Mouse (Mus musculus): ENCODE results near the gene Adora3. TPM values are rescaled to one million over a fixed set of nuclear protein-coding genes. Genes with fewer than 3 reads are reported as not detected.

The Adora3 gene
- polyA plus RNA-seq (2014; fragmentation: Nextera tagmentation; extraction: Ambion mirVana), result not detected in 2 replicates

DNA sequence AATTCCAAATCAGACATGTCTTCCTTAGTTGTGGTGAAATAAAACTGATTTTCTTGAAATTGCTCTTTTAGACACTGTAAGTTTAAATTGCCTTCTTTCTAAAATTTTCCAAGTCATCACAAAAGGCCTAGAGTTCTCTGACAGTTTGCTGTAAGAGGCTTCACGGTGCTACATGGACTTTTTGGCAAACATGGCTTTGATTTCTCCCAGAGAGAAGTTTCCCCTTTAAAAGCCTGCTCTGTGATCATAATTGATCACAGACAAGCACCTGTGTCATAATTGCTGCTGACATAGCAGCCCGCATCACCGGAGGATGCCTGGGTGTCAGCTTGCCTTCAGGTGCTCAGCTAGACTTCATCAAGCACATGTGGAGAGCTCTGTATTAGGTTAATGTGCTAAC is at the start of gene Adora3, which contains the start of gene Tmigd3:
Adora3 (plus strand) TSS at position 301 of the 400 bp plus-strand sequence.
Tmigd3 (plus strand) TSS at position 346 of the 400 bp plus-strand sequence.
- DNase-seq, result no peak
- Histone ChIP-seq H3K4me2 (ENCODE audit: low read length) (no peak within 1 kb of the TSS), H3K9me3 (ENCODE audit: control insufficient read depth, low read length) (no peaks in the 10 kb centered on the region), H3K4me3 (replicated peaks; ENCODE audit: low read depth, low read length) (no peak within 1 kb of the TSS), H3K27ac (replicated peaks; ENCODE audit: low read depth, low read length) (no peak within 1 kb of the TSS), H3K36me3 (ENCODE audit: control insufficient read depth, insufficient read depth, low read length) (no peaks in the 10 kb centered on the region), H3K4me1 (ENCODE audit: control insufficient read depth, insufficient read depth, low read length) (no peaks in the 10 kb centered on the region), H3K9ac (replicated peaks; ENCODE audit: low read length) (no peak within 1 kb of the TSS), H3K27me3 (ENCODE audit: control insufficient read depth, insufficient read depth, low read length) (no peaks in the 10 kb centered on the region)
- ATAC-seq (ENCODE audit: low FRiP score, low TSS enrichment), result no peak
- WGBS, result 87% methylated on average over 3 of the region's 3 CpGs

DNA sequence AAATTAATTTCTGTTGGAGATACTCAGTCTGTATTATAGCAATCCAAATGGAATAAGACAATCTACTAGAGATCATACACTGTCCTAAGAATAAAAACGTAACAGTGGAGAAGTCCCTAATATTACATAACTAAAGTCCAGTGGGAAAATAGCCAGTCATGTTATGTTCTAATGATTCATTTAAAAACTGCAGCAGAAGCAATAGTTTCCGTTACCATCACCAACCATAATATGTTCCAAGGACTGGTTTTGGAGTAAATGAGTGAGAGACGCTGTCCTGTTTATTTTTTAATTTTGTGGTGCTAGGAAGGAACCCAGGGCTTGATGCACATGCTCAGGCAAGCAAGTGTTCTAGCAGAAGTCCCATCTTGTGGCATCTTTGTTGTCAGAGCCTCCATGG is 49.2 kb upstream of the Adora3 start:
- Histone ChIP-seq H3K4me1 (ENCODE audit: control insufficient read depth, insufficient read depth, low read length) (no peaks in the 10 kb centered on the region), H3K27ac (replicated peaks; ENCODE audit: low read depth, low read length) (no peak overlapping the region), H3K4me2 (ENCODE audit: low read length) (no peak overlapping the region), H3K9ac (replicated peaks; ENCODE audit: low read length) (no peak overlapping the region), H3K4me3 (replicated peaks; ENCODE audit: low read depth, low read length) (no peak overlapping the region), H3K9me3 (ENCODE audit: control insufficient read depth, low read length) (no peaks in the 10 kb centered on the region), H3K27me3 (ENCODE audit: control insufficient read depth, insufficient read depth, low read length) (no peaks in the 10 kb centered on the region), H3K36me3 (ENCODE audit: control insufficient read depth, insufficient read depth, low read length) (no peaks in the 10 kb centered on the region)
- 92% methylated on average over 3 of the region's 3 CpGs for WGBS
- DNase-seq (no peak), ATAC-seq (ENCODE audit: low FRiP score, low TSS enrichment) (no peak)

DNA sequence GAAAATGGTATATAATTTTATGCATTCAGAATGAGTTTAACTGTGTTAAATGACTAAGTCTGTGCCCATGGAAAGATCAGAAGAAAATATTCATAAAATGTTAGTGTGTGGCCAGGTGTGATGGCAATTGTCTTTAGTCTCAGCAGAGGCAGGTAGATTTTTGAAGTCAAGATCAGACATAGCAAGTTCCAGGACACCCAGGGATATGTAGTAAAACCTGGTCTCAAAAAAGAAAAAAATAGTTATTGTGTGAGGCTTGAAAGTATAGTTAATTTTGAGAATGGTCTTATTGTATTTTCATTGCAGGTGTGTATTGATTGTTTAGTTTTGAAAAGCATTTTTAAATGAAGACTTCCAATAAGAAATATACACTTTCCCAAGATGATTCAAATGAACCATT is 47.0 kb upstream of the Adora3 start:
- Histone ChIP-seq H3K4me2 (ENCODE audit: low read length) (no peak overlapping the region), H3K27me3 (ENCODE audit: control insufficient read depth, insufficient read depth, low read length) (no peaks in the 10 kb centered on the region), H3K9me3 (ENCODE audit: control insufficient read depth, low read length) (no peaks in the 10 kb centered on the region), H3K9ac (replicated peaks; ENCODE audit: low read length) (no peak overlapping the region), H3K36me3 (ENCODE audit: control insufficient read depth, insufficient read depth, low read length) (no peaks in the 10 kb centered on the region), H3K27ac (replicated peaks; ENCODE audit: low read depth, low read length) (no peak overlapping the region), H3K4me1 (ENCODE audit: control insufficient read depth, insufficient read depth, low read length) (no peaks in the 10 kb centered on the region), H3K4me3 (replicated peaks; ENCODE audit: low read depth, low read length) (no peak overlapping the region)
- no peak for DNase-seq
- no peak for ATAC-seq (ENCODE audit: low FRiP score, low TSS enrichment)

DNA sequence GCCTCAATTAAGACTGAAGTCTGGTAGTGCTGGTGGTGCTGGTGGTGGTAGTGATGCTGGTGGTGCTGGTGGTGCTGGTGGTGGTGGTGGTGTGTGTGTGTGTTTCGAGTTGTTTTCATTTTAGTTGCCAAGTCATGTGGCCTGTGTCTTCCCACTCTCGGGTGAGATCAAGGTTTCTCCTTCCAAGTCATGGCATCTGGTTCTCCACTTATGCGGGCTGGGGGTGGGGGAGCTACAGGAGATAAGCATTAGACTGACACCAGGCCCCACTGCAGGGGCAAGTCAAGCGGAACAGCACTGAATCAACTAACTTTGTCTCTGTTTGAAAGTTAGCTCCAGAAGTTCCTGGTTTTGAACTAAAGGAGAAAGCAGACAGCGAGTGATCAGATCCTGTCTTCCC is 46.6 kb upstream of the Adora3 start:
- H3K36me3 ChIP-seq (ENCODE audit: control insufficient read depth, insufficient read depth, low read length), result no peaks in the 10 kb centered on the region
- no peak for ATAC-seq (ENCODE audit: low FRiP score, low TSS enrichment)
- 50% methylated on average over 5 of the region's 5 CpGs for WGBS

DNA sequence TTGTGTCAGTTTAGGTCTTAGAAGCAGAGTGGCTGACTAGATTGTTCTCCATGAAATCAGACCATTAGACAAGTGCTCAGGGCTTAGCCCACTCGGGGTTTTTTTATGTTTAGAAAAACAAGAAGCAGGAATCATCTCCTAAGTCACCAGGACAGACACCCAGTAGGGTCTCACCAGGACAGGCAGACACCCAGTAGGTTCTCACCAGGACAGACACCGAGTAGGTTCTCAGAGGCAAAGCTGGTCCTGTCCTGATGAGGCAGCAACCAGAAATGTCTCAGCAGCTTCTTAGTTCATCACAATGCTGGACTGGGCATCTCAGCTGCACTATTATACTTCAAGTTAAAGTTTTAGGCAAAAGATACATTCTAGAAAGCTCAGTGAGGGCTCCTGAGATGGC is 46.0 kb upstream of the Adora3 start:
- no peak overlapping the region for H3K27ac ChIP-seq (replicated peaks; ENCODE audit: low read depth, low read length)
- H3K9me3 ChIP-seq (ENCODE audit: control insufficient read depth, low read length), result no peaks in the 10 kb centered on the region
- H3K4me1 ChIP-seq (ENCODE audit: control insufficient read depth, insufficient read depth, low read length), result no peaks in the 10 kb centered on the region
- H3K9ac ChIP-seq (replicated peaks; ENCODE audit: low read length), result no peak overlapping the region
- no peaks in the 10 kb centered on the region for H3K36me3 ChIP-seq (ENCODE audit: control insufficient read depth, insufficient read depth, low read length)
- WGBS, result 59% methylated on average over 2 of the region's 2 CpGs
- DNase-seq, result no peak
- no peak overlapping the region for H3K4me3 ChIP-seq (replicated peaks; ENCODE audit: low read depth, low read length)
- no peak overlapping the region for H3K4me2 ChIP-seq (ENCODE audit: low read length)
- ATAC-seq (ENCODE audit: low FRiP score, low TSS enrichment), result no peak
- H3K27me3 ChIP-seq (ENCODE audit: control insufficient read depth, insufficient read depth, low read length), result no peaks in the 10 kb centered on the region

More for the DNA sequence above, 46.6 kb upstream of the Adora3 start:
- H3K27me3 ChIP-seq (ENCODE audit: control insufficient read depth, insufficient read depth, low read length), result no peaks in the 10 kb centered on the region
- H3K9ac ChIP-seq (replicated peaks; ENCODE audit: low read length), result no peak overlapping the region
- H3K4me3 ChIP-seq (replicated peaks; ENCODE audit: low read depth, low read length), result no peak overlapping the region
- DNase-seq, result no peak
- H3K4me1 ChIP-seq (ENCODE audit: control insufficient read depth, insufficient read depth, low read length), result no peaks in the 10 kb centered on the region
- H3K27ac ChIP-seq (replicated peaks; ENCODE audit: low read depth, low read length), result no peak overlapping the region
- H3K4me2 ChIP-seq (ENCODE audit: low read length), result no peak overlapping the region
- H3K9me3 ChIP-seq (ENCODE audit: control insufficient read depth, low read length), result no peaks in the 10 kb centered on the region

- WGBS, result 74% methylated on average over 7 of the region's 7 CpGs
- ATAC-seq (ENCODE audit: low FRiP score, low TSS enrichment), result no peak
- H3K9ac ChIP-seq (replicated peaks; ENCODE audit: low read length), result no peak overlapping the region
Measured at GRCm38 (mm10) chr3:105825501-105826161, 45.0 kb upstream of the Adora3 start.

DNA sequence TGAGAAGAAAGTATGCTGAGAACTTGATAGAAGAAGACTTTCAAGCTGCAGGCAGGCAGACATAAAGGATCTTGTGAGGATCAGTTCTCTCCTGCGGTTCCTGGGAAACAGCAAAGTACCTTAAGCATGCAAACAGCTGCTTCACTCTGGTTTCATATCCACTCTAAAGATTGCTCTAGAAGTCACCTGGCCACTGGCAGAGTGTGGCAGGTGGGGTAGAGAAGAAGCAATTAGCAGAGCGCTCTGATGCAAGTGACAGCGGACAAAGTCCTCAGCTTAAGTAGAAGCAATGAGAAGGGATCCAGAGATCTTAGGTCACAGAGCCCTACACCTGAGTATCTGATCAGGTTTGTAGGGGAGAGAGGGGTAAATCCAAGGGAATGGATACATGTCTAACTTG is 39.1 kb upstream of the Adora3 start:
- ATAC-seq (ENCODE audit: low FRiP score, low TSS enrichment), result no peak
- Histone ChIP-seq H3K9ac (replicated peaks; ENCODE audit: low read length) (no peak overlapping the region), H3K36me3 (ENCODE audit: control insufficient read depth, insufficient read depth, low read length) (no peaks in the 10 kb centered on the region), H3K4me3 (replicated peaks; ENCODE audit: low read depth, low read length) (no peak overlapping the region), H3K27me3 (ENCODE audit: control insufficient read depth, insufficient read depth, low read length) (no peaks in the 10 kb centered on the region), H3K4me1 (ENCODE audit: control insufficient read depth, insufficient read depth, low read length) (no peaks in the 10 kb centered on the region), H3K9me3 (ENCODE audit: control insufficient read depth, low read length) (no peaks in the 10 kb centered on the region), H3K27ac (replicated peaks; ENCODE audit: low read depth, low read length) (no peak overlapping the region), H3K4me2 (ENCODE audit: low read length) (no peak overlapping the region)
- DNase-seq, result no peak
- 94% methylated on average over 3 of the region's 3 CpGs for WGBS

More at GRCm38 (mm10) chr3:105825501-105826161, 45.0 kb upstream of the Adora3 start:
- no peaks in the 10 kb centered on the region for H3K36me3 ChIP-seq (ENCODE audit: control insufficient read depth, insufficient read depth, low read length)
- no peak for DNase-seq
- no peaks in the 10 kb centered on the region for H3K27me3 ChIP-seq (ENCODE audit: control insufficient read depth, insufficient read depth, low read length)
- H3K4me2 ChIP-seq (ENCODE audit: low read length), result no peak overlapping the region
- no peaks in the 10 kb centered on the region for H3K9me3 ChIP-seq (ENCODE audit: control insufficient read depth, low read length)
- no peaks in the 10 kb centered on the region for H3K4me1 ChIP-seq (ENCODE audit: control insufficient read depth, insufficient read depth, low read length)
- no peak overlapping the region for H3K27ac ChIP-seq (replicated peaks; ENCODE audit: low read depth, low read length)
- H3K4me3 ChIP-seq (replicated peaks; ENCODE audit: low read depth, low read length), result no peak overlapping the region

DNA sequence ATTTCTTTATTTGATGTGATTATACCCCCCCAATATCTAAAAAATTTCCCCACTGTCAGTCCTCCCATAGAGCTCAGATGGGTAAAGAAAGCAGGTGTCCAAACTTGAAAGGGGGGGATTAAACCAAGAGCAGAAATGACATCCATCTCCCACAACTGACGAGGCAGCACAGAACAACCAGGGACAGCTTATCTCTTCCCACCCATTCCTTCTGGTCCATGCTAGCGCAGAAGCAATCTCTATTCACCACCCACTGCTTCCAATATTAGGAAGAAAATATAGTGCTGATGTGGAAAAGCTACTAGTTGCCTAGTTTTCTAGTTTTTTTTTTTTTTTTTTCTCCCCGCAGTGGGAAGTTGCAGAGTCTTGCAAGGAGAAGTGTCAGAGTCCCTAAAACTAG is 34.8 kb upstream of the Adora3 start:
- no peaks in the 10 kb centered on the region for H3K27me3 ChIP-seq (ENCODE audit: control insufficient read depth, insufficient read depth, low read length)
- ATAC-seq (ENCODE audit: low FRiP score, low TSS enrichment) (no peak), DNase-seq (no peak)
- no peaks in the 10 kb centered on the region for H3K9me3 ChIP-seq (ENCODE audit: control insufficient read depth, low read length)
- no peak overlapping the region for H3K27ac ChIP-seq (replicated peaks; ENCODE audit: low read depth, low read length)
- H3K4me3 ChIP-seq (replicated peaks; ENCODE audit: low read depth, low read length), result no peak overlapping the region
- no peaks in the 10 kb centered on the region for H3K36me3 ChIP-seq (ENCODE audit: control insufficient read depth, insufficient read depth, low read length)
- WGBS, result 54% methylated on average over 3 of the region's 3 CpGs
- H3K4me2 ChIP-seq (ENCODE audit: low read length), result no peak overlapping the region
- H3K4me1 ChIP-seq (ENCODE audit: control insufficient read depth, insufficient read depth, low read length), result no peaks in the 10 kb centered on the region
- no peak overlapping the region for H3K9ac ChIP-seq (replicated peaks; ENCODE audit: low read length)

GRCm38 (mm10) chr3:105836883-105837282 is 33.8 kb upstream of the Adora3 start:
- Histone ChIP-seq H3K9me3 (ENCODE audit: control insufficient read depth, low read length) (no peaks in the 10 kb centered on the region), H3K4me2 (ENCODE audit: low read length) (no peak overlapping the region), H3K4me3 (replicated peaks; ENCODE audit: low read depth, low read length) (no peak overlapping the region), H3K9ac (replicated peaks; ENCODE audit: low read length) (no peak overlapping the region), H3K27ac (replicated peaks; ENCODE audit: low read depth, low read length) (no peak overlapping the region), H3K27me3 (ENCODE audit: control insufficient read depth, insufficient read depth, low read length) (no peaks in the 10 kb centered on the region), H3K36me3 (ENCODE audit: control insufficient read depth, insufficient read depth, low read length) (no peaks in the 10 kb centered on the region), H3K4me1 (ENCODE audit: control insufficient read depth, insufficient read depth, low read length) (no peaks in the 10 kb centered on the region)
- no peak for DNase-seq
- WGBS, result 88% methylated on average over 3 of the region's 3 CpGs
- ATAC-seq (ENCODE audit: low FRiP score, low TSS enrichment), result no peak

Measured in midbrain, embryonic 14.5 days (tissue).